Mouse (Mus musculus) kidney, adult 10 weeks (tissue): ENCODE results near the gene Saxo2. TPM values are rescaled to one million over a fixed set of nuclear protein-coding genes. Genes with fewer than 3 reads are reported as not detected.

ENCODE experiments used
- polyA plus RNA-seq: library from polyadenylated mRNA; stranded (reverse); fragments of 350-450 nt; fragmentation: Illumina TruSeq; extraction: RNeasy Lipid Tissue Mini Kit (QIAGEN cat#74804); gene quantifications from one replicate; pipeline ENCODE4 v1.2.3, GENCODE M21; 2014; ENCODE audit warnings: low read depth, low replicate concordance

The Saxo2 gene
- 9.8 TPM for polyA plus RNA-seq

DNA sequence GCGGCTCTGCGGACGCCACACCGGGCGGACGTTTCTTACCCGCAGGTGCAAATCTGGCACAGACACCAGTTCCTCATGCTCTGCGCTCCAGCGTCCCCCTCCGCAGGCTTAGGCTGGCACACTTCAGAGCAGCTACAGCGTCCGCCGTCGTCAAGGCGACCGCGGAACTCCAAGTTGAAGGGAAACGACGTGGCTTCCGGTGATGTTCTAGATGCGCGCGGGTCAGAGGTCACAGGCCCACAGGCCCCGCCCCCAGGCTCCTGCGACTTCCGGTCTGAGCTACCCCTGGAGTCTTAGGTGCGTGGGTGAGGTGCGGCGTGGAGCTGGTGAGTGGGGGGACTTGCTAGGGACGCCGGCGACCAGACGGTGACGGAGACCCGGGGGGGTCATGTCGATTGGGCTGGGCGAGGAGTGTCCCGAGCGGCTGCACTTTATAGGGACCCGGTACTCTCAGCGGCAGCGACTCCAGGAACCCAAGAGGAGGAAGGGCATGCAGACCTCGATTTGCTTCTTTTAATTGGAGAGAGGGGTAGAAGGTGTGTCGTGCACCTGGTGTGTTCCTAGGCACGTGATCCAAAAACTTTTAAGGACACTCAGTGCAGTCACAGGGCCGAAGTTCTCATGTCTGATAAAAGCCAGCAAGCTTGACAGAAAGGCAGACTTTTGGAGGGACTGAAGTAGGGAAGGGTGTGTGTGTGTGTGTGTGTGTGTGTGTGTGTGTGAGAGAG lies at the start of gene Saxo2, which contains the start of gene Efl1:
Saxo2 (minus strand) TSS at position 176 of the 728 bp plus-strand sequence.
Efl1 (plus strand) TSS at position 262 of the 728 bp plus-strand sequence.

Other genes starting within 250 kb of the Saxo2 start
- 15.4 TPM for gene Efl1, start 86 bp upstream of the Saxo2 start, polyA plus RNA-seq
- 1.8 TPM for gene Mex3b, start 218.8 kb upstream of the Saxo2 start, polyA plus RNA-seq